Mouse (Mus musculus): ENCODE results near the gene Mdm2. TPM values are rescaled to one million over a fixed set of nuclear protein-coding genes. Genes with fewer than 3 reads are reported as not detected.
"Not testable (repeated sequence)": the region's sequence is repeated elsewhere in the genome, so short reads cannot be mapped to it uniquely, and the experiment has no call there.

Gene Mdm2
- polyA plus RNA-seq (2015; fragmentation: Nextera tagmentation; extraction: Ambion mirVana): 63.5 and 67.8 TPM in 2 replicates

GRCm38 (mm10) chr10:117710604-117711141, at the start of gene Mdm2:
TSS of gene Mdm2 (minus strand) at chr10:117710758.
- peaks cover 14% of the 10 kb centered on the region for H3K36me3 ChIP-seq
- peak within 1 kb of the TSS; percentile 99 for H3K4me3 ChIP-seq
- no peaks in the 10 kb centered on the region for H3K9me3 ChIP-seq
- peak within 1 kb of the TSS; percentile 64 for H3K4me2 ChIP-seq (replicated peaks)
- peak within 1 kb of the TSS; percentile 100 for H3K9ac ChIP-seq (replicated peaks)
- peak within 1 kb of the TSS; percentile 99 for H3K27ac ChIP-seq (replicated peaks)
- peaks cover 27% of the 10 kb centered on the region for H3K4me1 ChIP-seq
- peak; percentile 95 for ATAC-seq (replicated peaks)
- H3K27me3 ChIP-seq: no peaks in the 10 kb centered on the region
- under 1% methylated on average over 52 of the region's 52 CpGs for WGBS

GRCm38 (mm10) chr10:117759844-117760630, 49.5 kb upstream of the Mdm2 start:
- no peak overlapping the region for H3K9ac ChIP-seq (replicated peaks)
- no peak overlapping the region for H3K27ac ChIP-seq (replicated peaks)
- no peaks in the 10 kb centered on the region for H3K9me3 ChIP-seq
- WGBS: 94% methylated on average over 10 of the region's 10 CpGs
- H3K4me3 ChIP-seq: no peak overlapping the region
- ATAC-seq (replicated peaks): no peak
- peaks cover 89% of the 10 kb centered on the region for H3K36me3 ChIP-seq
- no peaks in the 10 kb centered on the region for H3K27me3 ChIP-seq
- no peak overlapping the region for H3K4me2 ChIP-seq (replicated peaks)
- no peaks in the 10 kb centered on the region for H3K4me1 ChIP-seq

- no peak overlapping the region for H3K4me3 ChIP-seq
- no peak for ATAC-seq (replicated peaks)
- H3K4me2 ChIP-seq (replicated peaks): no peak overlapping the region
- H3K27me3 ChIP-seq: no peaks in the 10 kb centered on the region
- no peak overlapping the region for H3K27ac ChIP-seq (replicated peaks)
- peaks cover 91% of the 10 kb centered on the region for H3K36me3 ChIP-seq
- no peaks in the 10 kb centered on the region for H3K9me3 ChIP-seq
- WGBS: 92% methylated on average over 18 of the region's 18 CpGs
- no peak overlapping the region for H3K9ac ChIP-seq (replicated peaks)
- H3K4me1 ChIP-seq: no peaks in the 10 kb centered on the region
Observed at GRCm38 (mm10) chr10:117758749-117759727, 48.5 kb upstream of the Mdm2 start.

GRCm38 (mm10) chr10:117758344-117758743, 47.8 kb upstream of the Mdm2 start:
- ATAC-seq (replicated peaks); H3K27ac ChIP-seq (replicated peaks); H3K27me3 ChIP-seq; H3K4me3 ChIP-seq; H3K9ac ChIP-seq (replicated peaks); H3K4me2 ChIP-seq (replicated peaks); H3K9me3 ChIP-seq; H3K4me1 ChIP-seq: not testable (repeated sequence)
- H3K36me3 ChIP-seq: peaks cover 86% of the 10 kb centered on the region
- WGBS: 93% methylated on average over 3 of the region's 3 CpGs

DNA sequence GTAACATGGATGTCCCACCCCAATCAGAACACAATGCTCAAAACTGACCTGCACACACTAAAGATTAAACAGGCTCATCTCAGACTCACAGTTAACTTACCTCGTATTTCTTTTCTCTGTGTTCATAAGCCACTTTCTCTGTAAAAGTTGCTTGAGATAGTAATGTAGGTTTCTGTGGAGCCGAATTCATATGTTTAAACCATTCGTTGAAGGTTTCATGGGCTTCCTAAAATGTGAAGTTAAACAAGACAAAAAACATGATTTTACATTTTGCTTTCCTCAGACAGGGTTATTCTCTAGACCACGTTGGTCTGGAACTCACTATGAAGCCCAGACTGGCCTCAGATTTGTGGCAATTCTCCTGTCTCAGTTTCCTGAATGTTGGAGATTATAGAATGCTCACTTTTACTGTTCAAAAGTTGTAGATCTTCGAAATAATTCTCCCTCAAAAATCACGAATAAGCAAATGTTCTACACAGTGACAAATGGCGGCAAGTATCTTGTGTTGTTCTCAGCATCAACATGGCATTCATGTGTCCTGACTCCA, 47.3 kb upstream of the Mdm2 start:
- H3K4me3 ChIP-seq: no peak overlapping the region
- H3K9me3 ChIP-seq: no peaks in the 10 kb centered on the region
- H3K9ac ChIP-seq (replicated peaks): no peak overlapping the region
- WGBS: 93% methylated on average over 7 of the region's 7 CpGs
- no peak overlapping the region for H3K27ac ChIP-seq (replicated peaks)
- H3K4me2 ChIP-seq (replicated peaks): no peak overlapping the region
- H3K36me3 ChIP-seq: peaks cover 85% of the 10 kb centered on the region
- no peaks in the 10 kb centered on the region for H3K4me1 ChIP-seq
- no peak for ATAC-seq (replicated peaks)
- H3K27me3 ChIP-seq: no peaks in the 10 kb centered on the region

- H3K36me3 ChIP-seq: peaks cover 81% of the 10 kb centered on the region
- no peak for ATAC-seq (replicated peaks)
- no peak overlapping the region for H3K4me2 ChIP-seq (replicated peaks)
- H3K9ac ChIP-seq (replicated peaks): no peak overlapping the region
- H3K9me3 ChIP-seq: no peaks in the 10 kb centered on the region
- no peak overlapping the region for H3K4me3 ChIP-seq
- no peaks in the 10 kb centered on the region for H3K27me3 ChIP-seq
- H3K4me1 ChIP-seq: no peaks in the 10 kb centered on the region
- no peak overlapping the region for H3K27ac ChIP-seq (replicated peaks)
- WGBS: 98% methylated on average over 1 of the region's 1 CpGs
Observed at GRCm38 (mm10) chr10:117757259-117757658, 46.7 kb upstream of the Mdm2 start.

GRCm38 (mm10) chr10:117756784-117757183, 46.2 kb upstream of the Mdm2 start:
- Histone ChIP-seq H3K9ac (replicated peaks) (no peak overlapping the region), H3K4me3 (no peak overlapping the region), H3K27ac (replicated peaks) (no peak overlapping the region), H3K27me3 (no peaks in the 10 kb centered on the region), H3K4me1 (no peaks in the 10 kb centered on the region), H3K9me3 (no peaks in the 10 kb centered on the region), H3K4me2 (replicated peaks) (no peak overlapping the region), H3K36me3 (peaks cover 77% of the 10 kb centered on the region)
- WGBS: 96% methylated on average over 5 of the region's 5 CpGs
- ATAC-seq (replicated peaks): no peak

GRCm38 (mm10) chr10:117755799-117756467, 45.4 kb upstream of the Mdm2 start:
- H3K4me1 ChIP-seq: no peaks in the 10 kb centered on the region
- WGBS: 91% methylated on average over 11 of the region's 11 CpGs
- H3K4me3 ChIP-seq: no peak overlapping the region
- peaks cover 76% of the 10 kb centered on the region for H3K36me3 ChIP-seq
- H3K27ac ChIP-seq (replicated peaks): no peak overlapping the region
- ATAC-seq (replicated peaks): no peak
- no peak overlapping the region for H3K4me2 ChIP-seq (replicated peaks)
- no peaks in the 10 kb centered on the region for H3K9me3 ChIP-seq
- H3K9ac ChIP-seq (replicated peaks): no peak overlapping the region
- no peaks in the 10 kb centered on the region for H3K27me3 ChIP-seq

- Histone ChIP-seq H3K4me2 (replicated peaks) (no peak overlapping the region), H3K9ac (replicated peaks) (no peak overlapping the region), H3K4me1 (no peaks in the 10 kb centered on the region), H3K27ac (replicated peaks) (no peak overlapping the region), H3K9me3 (no peaks in the 10 kb centered on the region), H3K27me3 (no peaks in the 10 kb centered on the region), H3K4me3 (no peak overlapping the region), H3K36me3 (peaks cover 73% of the 10 kb centered on the region)
- no peak for ATAC-seq (replicated peaks)
- 88% methylated on average over 13 of the region's 13 CpGs for WGBS
Observed at GRCm38 (mm10) chr10:117755086-117755798, 44.7 kb upstream of the Mdm2 start.

DNA sequence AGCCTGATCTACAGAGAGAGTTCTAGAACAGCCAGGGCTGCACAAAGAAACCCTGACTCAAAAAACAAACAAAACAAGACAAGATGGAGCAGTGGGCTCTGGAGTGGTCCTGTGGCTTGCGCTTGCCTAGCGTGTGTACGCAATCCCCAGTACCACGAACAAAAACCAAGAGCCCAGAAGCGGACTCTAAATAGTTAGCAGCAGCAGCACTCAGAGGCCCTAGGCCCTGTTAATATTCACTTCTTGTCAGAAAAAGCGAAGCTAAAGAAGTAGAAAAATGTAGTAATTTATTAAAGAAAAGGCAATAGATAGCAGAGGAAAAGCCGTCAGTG, 44.0 kb upstream of the Mdm2 start:
- no peaks in the 10 kb centered on the region for H3K9me3 ChIP-seq
- no peak for ATAC-seq (replicated peaks)
- no peaks in the 10 kb centered on the region for H3K4me1 ChIP-seq
- H3K4me2 ChIP-seq (replicated peaks): no peak overlapping the region
- 96% methylated on average over 7 of the region's 7 CpGs for WGBS
- H3K4me3 ChIP-seq: no peak overlapping the region
- H3K27ac ChIP-seq (replicated peaks): no peak overlapping the region
- no peak overlapping the region for H3K9ac ChIP-seq (replicated peaks)
- peaks cover 72% of the 10 kb centered on the region for H3K36me3 ChIP-seq
- no peaks in the 10 kb centered on the region for H3K27me3 ChIP-seq

Data from forebrain, embryonic 15.5 days (tissue).